Mouse (Mus musculus) forebrain, embryonic 13.5 days (tissue): ENCODE measurements at regions not wholly inside any gene's neighbourhood (a gene's known extent, or its start where the extent isn't known, plus 50 kb on each side); places are given as distances from the start of the nearest gene placed in this dataset.

Experiments used
- ATAC-seq: fragments of 200-750 bp; cut with Nextera tagmentation; 2 replicates; pipeline ENCODE4 v1.8.0; 2017
- H3K27ac ChIP-seq: fragments of 300-500 bp; sonication (generic); 2 replicates; pipeline ENCODE4 v1.5.1; 2015; ENCODE audit warnings: inconsistent platforms, mild to moderate bottlenecking, moderate library complexity
- H3K27me3 ChIP-seq: fragments of 300-500 bp; sonication (generic); 2 replicates; pipeline ENCODE4 v1.6.1; 2015; ENCODE audit warnings: mild to moderate bottlenecking, inconsistent platforms
- H3K36me3 ChIP-seq: fragments of 300-500 bp; sonication (generic); 2 replicates; pipeline ENCODE4 v1.6.1; 2015; ENCODE audit warnings: mild to moderate bottlenecking, inconsistent platforms; ENCODE audit not compliant: poor library complexity, severe bottlenecking
- H3K4me1 ChIP-seq: fragments of 300-500 bp; sonication (generic); 2 replicates; pipeline ENCODE4 v1.6.1; 2015; ENCODE audit warnings: inconsistent platforms
- H3K4me2 ChIP-seq: fragments of 300-500 bp; sonication (generic); 2 replicates; pipeline ENCODE4 v1.6.1; 2015; ENCODE audit warnings: inconsistent platforms, mild to moderate bottlenecking, moderate library complexity
- H3K4me3 ChIP-seq: fragments of 300-500 bp; sonication (generic); 2 replicates; pipeline ENCODE4 v1.5.1; 2015; ENCODE audit warnings: mild to moderate bottlenecking, inconsistent platforms
- H3K9ac ChIP-seq: fragments of 300-500 bp; sonication (generic); 2 replicates; pipeline ENCODE4 v1.6.1; 2015; ENCODE audit warnings: mild to moderate bottlenecking, inconsistent platforms
- H3K9me3 ChIP-seq: fragments of 300-500 bp; sonication (generic); replicated peaks from 2 replicates; pipeline ENCODE4 v1.6.1; 2016; ENCODE audit warnings: inconsistent platforms
- WGBS: fragments of 180-500 bp; shearing (Covaris S2); methylation state at CpG from one replicate; pipeline ENCODE4 v1.1.7; 2015; 5-methylcytosine and 5-hydroxymethylcytosine counted together

DNA sequence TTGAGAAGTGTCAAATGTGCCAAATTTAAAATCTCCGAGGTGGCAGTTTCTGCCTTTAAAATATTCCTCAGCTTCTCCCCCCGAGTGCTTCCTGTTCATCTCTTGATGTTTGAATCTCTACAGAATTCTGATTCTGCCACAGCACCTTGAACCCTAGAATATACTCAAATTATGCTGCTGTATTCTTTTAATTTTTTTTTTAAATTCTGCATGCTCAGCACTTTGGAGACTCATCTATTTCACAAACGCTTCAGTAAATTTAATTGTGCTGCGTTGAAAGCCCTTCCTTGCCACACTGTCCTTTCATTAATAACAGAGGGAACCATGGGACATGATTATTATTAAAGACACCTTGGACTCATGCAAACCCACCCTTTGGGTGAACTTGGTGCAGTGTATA, 408.8 kb upstream of the Ubash3b start:
- Histone ChIP-seq H3K9me3 (no peaks in the 10 kb centered on the region), H3K36me3 (0 out of 2 replicates have a peak, but pooled peaks cover 3% of the 10 kb centered on the region), H3K27ac (no peak overlapping the region), H3K4me3 (no peak overlapping the region), H3K4me2 (no peak overlapping the region), H3K4me1 (no peaks in the 10 kb centered on the region), H3K9ac (no peak overlapping the region), H3K27me3 (no peaks in the 10 kb centered on the region)
- WGBS = 92% methylated on average over 4 of the region's 4 CpGs
- ATAC-seq = no peak

GRCm38 (mm10) chr9:41566496-41566895, 405.0 kb upstream of the Ubash3b start:
- H3K4me2 ChIP-seq = no peak overlapping the region
- no peak overlapping the region for H3K4me3 ChIP-seq
- no peak overlapping the region for H3K9ac ChIP-seq
- H3K4me1 ChIP-seq = no peaks in the 10 kb centered on the region
- 0 out of 2 replicates have a peak, but pooled peaks cover 3% of the 10 kb centered on the region for H3K36me3 ChIP-seq
- H3K27me3 ChIP-seq = no peaks in the 10 kb centered on the region
- WGBS = 77% methylated on average over 5 of the region's 5 CpGs
- H3K9me3 ChIP-seq = no peaks in the 10 kb centered on the region
- no peak for ATAC-seq
- H3K27ac ChIP-seq = no peak overlapping the region

DNA sequence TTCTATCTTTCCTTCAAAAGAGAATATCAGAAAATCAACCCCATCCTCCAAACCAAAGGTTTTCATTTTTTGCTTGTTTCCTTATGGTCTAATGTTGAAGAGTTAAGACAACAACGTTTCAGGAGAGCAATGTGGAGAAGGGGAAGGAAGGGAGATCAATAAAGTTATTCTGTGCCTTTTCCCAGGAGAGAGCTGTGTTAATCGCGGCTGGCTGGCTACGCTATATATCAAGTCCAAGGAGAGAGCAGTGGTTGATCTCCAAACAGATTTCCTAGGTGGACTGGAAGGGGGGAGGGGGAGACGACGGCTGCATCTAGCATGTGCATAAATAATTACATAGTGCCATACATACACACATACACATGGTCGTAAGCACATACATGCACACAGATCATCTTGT, 404.3 kb upstream of the Ubash3b start:
- H3K9me3 ChIP-seq = no peaks in the 10 kb centered on the region
- WGBS = 85% methylated on average over 7 of the region's 7 CpGs
- no peaks in the 10 kb centered on the region for H3K27me3 ChIP-seq
- no peak overlapping the region for H3K4me2 ChIP-seq
- H3K27ac ChIP-seq = no peak overlapping the region
- ATAC-seq = no peak
- no peak overlapping the region for H3K4me3 ChIP-seq
- no peaks in the 10 kb centered on the region for H3K4me1 ChIP-seq
- no peaks in the 10 kb centered on the region for H3K36me3 ChIP-seq
- no peak overlapping the region for H3K9ac ChIP-seq

GRCm38 (mm10) chr9:41563376-41563775, 401.9 kb upstream of the Ubash3b start:
- 92% methylated on average over 2 of the region's 2 CpGs for WGBS

DNA sequence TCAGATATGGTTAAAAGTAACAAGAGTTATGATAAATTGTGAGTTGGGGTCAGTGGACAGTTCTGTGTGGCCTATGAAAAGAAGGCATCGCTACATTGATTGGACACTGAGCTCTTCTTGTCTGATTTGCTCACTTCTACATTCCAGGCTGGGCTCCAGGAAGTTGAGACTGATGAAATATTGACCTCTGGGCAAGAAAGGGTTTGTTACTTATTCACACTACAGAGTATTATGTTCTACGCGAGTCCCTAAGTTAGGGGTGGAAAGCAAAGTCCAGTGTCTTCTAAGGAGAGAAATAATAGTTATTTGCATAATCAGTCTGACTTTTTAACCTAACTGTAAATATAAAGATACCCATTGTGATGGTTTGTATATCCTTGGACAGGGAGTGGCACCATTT, 397.0 kb upstream of the Ubash3b start:
- no peaks in the 10 kb centered on the region for H3K9me3 ChIP-seq
- H3K4me3 ChIP-seq = no peak overlapping the region
- H3K27ac ChIP-seq = no peak overlapping the region
- no peaks in the 10 kb centered on the region for H3K27me3 ChIP-seq
- no peak overlapping the region for H3K4me2 ChIP-seq
- no peak overlapping the region for H3K9ac ChIP-seq
- no peak for ATAC-seq
- WGBS = 98% methylated on average over 3 of the region's 3 CpGs
- H3K4me1 ChIP-seq = no peaks in the 10 kb centered on the region; the same call in 1 of the 2 replicates
- peaks cover 5% of the 10 kb centered on the region; the same call in 1 of the 2 replicates for H3K36me3 ChIP-seq

More at GRCm38 (mm10) chr9:41563376-41563775, 401.9 kb upstream of the Ubash3b start:
- Histone ChIP-seq H3K27ac (no peak overlapping the region), H3K9me3 (no peaks in the 10 kb centered on the region), H3K9ac (no peak overlapping the region), H3K36me3 (peaks cover 5% of the 10 kb centered on the region; the same call in 1 of the 2 replicates), H3K4me1 (no peaks in the 10 kb centered on the region), H3K27me3 (no peaks in the 10 kb centered on the region), H3K4me3 (no peak overlapping the region), H3K4me2 (no peak overlapping the region)
- no peak for ATAC-seq

- WGBS = 93% methylated on average over 4 of the region's 4 CpGs
These were observed 395.4 kb upstream of the Ubash3b start for GRCm38 (mm10) chr9:41556888-41557287.

GRCm38 (mm10) chr9:41545776-41546175, 384.3 kb upstream of the Ubash3b start:
- no peak for ATAC-seq
- Histone ChIP-seq H3K27me3 (no peaks in the 10 kb centered on the region), H3K9ac (no peak overlapping the region), H3K27ac (no peak overlapping the region), H3K9me3 (no peaks in the 10 kb centered on the region), H3K36me3 (no peaks in the 10 kb centered on the region), H3K4me2 (no peak overlapping the region), H3K4me1 (0 out of 2 replicates have a peak, but pooled peaks cover 3% of the 10 kb centered on the region), H3K4me3 (no peak overlapping the region)
- WGBS = 94% methylated on average over 1 of the region's 1 CpGs

More at GRCm38 (mm10) chr9:41556888-41557287, 395.4 kb upstream of the Ubash3b start:
- ATAC-seq = no peak
- Histone ChIP-seq H3K4me1 (no peaks in the 10 kb centered on the region; the same call in 1 of the 2 replicates), H3K4me3 (no peak overlapping the region), H3K27ac (no peak overlapping the region), H3K4me2 (no peak overlapping the region), H3K27me3 (no peaks in the 10 kb centered on the region), H3K36me3 (peaks cover 5% of the 10 kb centered on the region; the same call in 1 of the 2 replicates), H3K9me3 (no peaks in the 10 kb centered on the region), H3K9ac (no peak overlapping the region)

DNA sequence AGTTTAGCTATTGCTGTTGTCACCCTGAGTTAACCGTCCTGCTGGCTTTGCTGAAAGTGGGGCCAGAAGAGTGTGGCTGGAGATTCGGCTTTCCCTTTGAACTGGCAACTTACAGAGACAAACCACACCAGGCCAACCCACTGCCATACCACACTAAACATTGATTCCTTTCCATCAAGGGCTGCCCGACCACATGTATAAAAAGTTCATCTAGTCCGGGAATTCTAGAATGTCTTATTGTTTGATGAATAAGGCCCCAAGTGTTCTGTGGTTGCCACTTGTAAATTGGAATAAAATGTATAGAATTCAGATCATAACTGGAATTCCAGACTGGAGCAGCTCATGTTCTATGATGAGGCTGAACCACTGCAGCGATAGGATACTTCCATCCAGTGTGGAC, 381.0 kb upstream of the Ubash3b start:
- 93% methylated on average over 5 of the region's 5 CpGs for WGBS
- Histone ChIP-seq H3K4me2 (no peak overlapping the region), H3K9ac (no peak overlapping the region)

GRCm38 (mm10) chr9:41541327-41541726, 379.8 kb upstream of the Ubash3b start:
- ATAC-seq = no peak
- H3K27ac ChIP-seq = peak overlapping the region; percentile 5; the same call in 1 of the 2 replicates
- H3K9me3 ChIP-seq = no peaks in the 10 kb centered on the region

More for the DNA sequence above, 381.0 kb upstream of the Ubash3b start:
- Histone ChIP-seq H3K27ac (no peak overlapping the region), H3K9me3 (no peaks in the 10 kb centered on the region), H3K27me3 (no peaks in the 10 kb centered on the region), H3K36me3 (no peaks in the 10 kb centered on the region), H3K4me1 (no peaks in the 10 kb centered on the region), H3K4me3 (no peak overlapping the region)
- no peak for ATAC-seq

DNA sequence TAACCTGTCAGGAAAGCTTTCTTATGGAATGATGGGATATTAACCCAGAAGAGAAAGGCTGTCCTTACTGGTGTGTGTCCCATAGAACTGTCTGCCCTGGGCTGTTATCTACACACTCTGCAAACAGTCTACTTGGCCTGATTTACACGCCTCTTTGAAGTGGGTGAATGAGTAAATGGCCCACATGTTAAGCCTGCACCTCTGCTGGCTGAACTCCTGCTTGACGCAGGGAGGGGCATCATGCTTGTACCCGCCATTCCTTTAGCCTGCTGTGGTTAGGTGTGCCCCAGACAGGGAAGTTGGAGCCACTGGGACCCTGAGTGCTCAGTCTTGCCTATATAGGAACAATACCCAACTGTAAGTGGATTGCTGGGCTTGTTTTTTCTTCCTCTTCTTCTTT, 371.3 kb upstream of the Ubash3b start:
- Histone ChIP-seq H3K4me1 (0 out of 2 replicates have a peak, but pooled peaks cover 4% of the 10 kb centered on the region), H3K36me3 (peaks cover 8% of the 10 kb centered on the region; the same call in 1 of the 2 replicates)
- WGBS = 84% methylated on average over 3 of the region's 3 CpGs

More at GRCm38 (mm10) chr9:41541327-41541726, 379.8 kb upstream of the Ubash3b start:
- H3K4me3 ChIP-seq = no peak overlapping the region
- H3K4me1 ChIP-seq = no peaks in the 10 kb centered on the region
- no peak overlapping the region for H3K9ac ChIP-seq
- no peaks in the 10 kb centered on the region for H3K27me3 ChIP-seq
- WGBS = 80% methylated on average over 6 of the region's 6 CpGs
- no peaks in the 10 kb centered on the region for H3K36me3 ChIP-seq
- no peak overlapping the region for H3K4me2 ChIP-seq

GRCm38 (mm10) chr9:41532290-41532689, 370.8 kb upstream of the Ubash3b start:
- H3K9ac ChIP-seq = no peak overlapping the region
- peaks cover 4% of the 10 kb centered on the region for H3K4me1 ChIP-seq
- no peaks in the 10 kb centered on the region for H3K9me3 ChIP-seq
- H3K4me2 ChIP-seq = no peak overlapping the region
- WGBS = 89% methylated on average over 7 of the region's 7 CpGs
- no peak overlapping the region for H3K4me3 ChIP-seq
- H3K27ac ChIP-seq = no peak overlapping the region
- no peaks in the 10 kb centered on the region for H3K27me3 ChIP-seq
- H3K36me3 ChIP-seq = peaks cover 8% of the 10 kb centered on the region; the same call in 1 of the 2 replicates
- ATAC-seq = no peak

More for the DNA sequence above, 371.3 kb upstream of the Ubash3b start:
- H3K27me3 ChIP-seq = no peaks in the 10 kb centered on the region
- no peak overlapping the region for H3K27ac ChIP-seq
- ATAC-seq = no peak
- no peak overlapping the region for H3K4me2 ChIP-seq
- H3K9me3 ChIP-seq = no peaks in the 10 kb centered on the region
- H3K4me3 ChIP-seq = no peak overlapping the region
- H3K9ac ChIP-seq = no peak overlapping the region

DNA sequence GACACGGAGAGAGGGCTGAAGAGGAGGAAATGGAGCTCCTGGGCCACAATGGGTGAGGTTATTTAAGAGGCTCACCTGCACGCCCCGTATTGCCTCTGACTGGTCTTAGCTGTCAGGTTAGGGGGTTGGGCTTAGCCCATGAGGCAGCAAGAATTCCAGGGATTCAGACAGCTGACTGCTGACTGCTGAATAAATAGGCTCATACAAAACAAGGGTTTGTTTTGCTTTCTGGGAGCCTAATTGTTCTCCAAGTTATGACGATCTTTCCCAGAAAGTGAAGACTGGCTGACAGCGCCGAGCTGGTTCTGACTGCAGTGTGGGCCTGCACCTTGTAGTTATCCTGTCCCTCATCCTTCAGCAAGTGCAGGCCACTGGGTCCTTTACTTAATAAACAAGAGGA, 370.1 kb upstream of the Ubash3b start:
- no peaks in the 10 kb centered on the region for H3K9me3 ChIP-seq
- peaks cover 8% of the 10 kb centered on the region; the same call in 1 of the 2 replicates for H3K36me3 ChIP-seq
- H3K4me3 ChIP-seq = no peak overlapping the region
- no peak for ATAC-seq
- WGBS = 76% methylated on average over 6 of the region's 6 CpGs
- H3K27ac ChIP-seq = no peak overlapping the region
- H3K9ac ChIP-seq = no peak overlapping the region
- H3K4me2 ChIP-seq = no peak overlapping the region
- H3K27me3 ChIP-seq = no peaks in the 10 kb centered on the region
- H3K4me1 ChIP-seq = peaks cover 11% of the 10 kb centered on the region

- Histone ChIP-seq H3K27ac (peak overlapping the region; percentile 84), H3K4me3 (no peak overlapping the region), H3K4me2 (peak overlapping the region; percentile 30), H3K36me3 (peaks cover 9% of the 10 kb centered on the region; the same call in 1 of the 2 replicates), H3K4me1 (peaks cover 41% of the 10 kb centered on the region), H3K9me3 (no peaks in the 10 kb centered on the region), H3K27me3 (no peaks in the 10 kb centered on the region), H3K9ac (no peak overlapping the region)
- no peak for ATAC-seq
- WGBS = 26% methylated on average over 8 of the region's 8 CpGs
These were observed 364.6 kb upstream of the Ubash3b start for GRCm38 (mm10) chr9:41526126-41526525.
